Mouse (Mus musculus) bone marrow, adult 2 months (tissue): Measurements from ENCODE around the gene Vti1a.

Source experiments
- CTCF ChIP-seq: fragments of 200-500 bp; IDR thresholded peaks from 2 replicates; pipeline ENCODE4 v1.5.1; 2011; ENCODE audit warnings: low read length, control low read depth; ENCODE audit not compliant: control insufficient read depth, insufficient read depth
- POLR2A ChIP-seq: fragments of 200-500 bp; IDR thresholded peaks from 2 replicates; pipeline ENCODE4 v1.6.1; 2011; ENCODE audit warnings: low read depth, mild to moderate bottlenecking, control low read depth, low read length, borderline replicate concordance; ENCODE audit not compliant: control insufficient read depth

GRCm38 (mm10) chr19:55546009-55546528 is 230.0 kb downstream of the Vti1a start:
- TF ChIP-seq CTCF (0 out of 2 replicates have a peak, but pooled peaks have one; percentile 2), POLR2A (no peak)
